Mouse (Mus musculus): ENCODE measurements at regions not wholly inside any gene's neighbourhood (a gene's known extent, or its start where the extent isn't known, plus 50 kb on each side); places are given as distances from the start of the nearest gene placed in this dataset.

DNA sequence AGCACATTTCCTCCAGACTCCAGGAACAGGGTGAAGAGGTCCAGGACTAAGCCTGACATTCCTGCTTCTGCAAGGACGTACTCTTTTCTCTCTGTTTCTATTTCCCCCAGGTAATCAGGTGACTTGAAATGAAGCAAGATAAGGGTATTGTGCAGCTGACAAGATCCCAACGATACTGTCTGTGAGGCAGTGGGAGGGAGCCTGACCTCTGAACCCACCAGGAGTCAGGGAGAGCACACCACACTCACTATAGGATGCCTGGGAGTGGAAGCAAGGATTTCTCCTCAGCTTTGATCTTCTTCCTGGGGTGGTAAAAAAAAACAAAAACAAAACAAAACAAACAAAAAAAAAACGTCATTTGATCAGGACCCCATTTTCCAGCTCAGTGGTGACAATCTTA, 141.1 kb upstream of the A230072I06Rik start:
- no peak for DNase-seq (ENCODE audit: low spot score)

DNA sequence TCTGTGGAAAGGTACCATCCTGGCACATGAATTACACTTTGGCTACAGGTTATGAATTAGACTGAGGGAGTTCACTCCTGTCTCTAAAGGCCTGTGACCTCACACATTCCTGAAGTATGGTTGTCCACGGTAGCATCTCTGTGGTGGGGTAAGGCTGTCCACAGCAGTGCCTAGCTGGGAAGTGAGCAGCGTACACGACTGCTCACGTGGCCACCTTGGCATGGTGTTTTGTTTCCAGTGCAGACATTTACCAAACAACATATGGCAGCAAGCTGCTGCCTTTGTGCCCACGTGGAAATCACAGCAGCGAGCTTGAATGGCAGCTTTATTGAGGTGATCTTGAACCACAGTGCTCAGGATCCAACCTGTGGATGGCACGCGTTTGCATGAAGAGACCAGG, 140.7 kb upstream of the A230072I06Rik start:
- no peak for DNase-seq (ENCODE audit: low spot score)

DNA sequence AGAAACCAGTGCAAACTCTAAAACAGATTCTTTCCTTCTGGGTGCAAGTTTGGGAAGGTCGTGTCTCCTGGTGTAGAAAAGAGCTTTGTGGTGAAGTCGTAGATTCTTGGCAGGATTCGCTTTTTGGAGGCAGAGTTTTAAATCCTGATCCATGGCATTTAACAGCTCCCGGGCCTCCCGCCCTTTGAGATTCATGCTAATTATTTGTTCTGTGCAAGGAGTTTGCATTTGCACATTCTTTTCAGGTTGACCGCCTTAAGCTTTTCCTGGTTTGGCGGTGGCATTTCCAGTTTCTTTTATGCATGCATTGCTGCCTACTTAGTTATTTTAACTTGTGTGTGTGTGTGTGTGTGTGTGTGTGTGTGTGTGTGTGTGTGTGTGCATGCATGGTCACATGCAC, 126.9 kb upstream of the A230072I06Rik start:
- DNase-seq (ENCODE audit: low spot score) = no peak

DNA sequence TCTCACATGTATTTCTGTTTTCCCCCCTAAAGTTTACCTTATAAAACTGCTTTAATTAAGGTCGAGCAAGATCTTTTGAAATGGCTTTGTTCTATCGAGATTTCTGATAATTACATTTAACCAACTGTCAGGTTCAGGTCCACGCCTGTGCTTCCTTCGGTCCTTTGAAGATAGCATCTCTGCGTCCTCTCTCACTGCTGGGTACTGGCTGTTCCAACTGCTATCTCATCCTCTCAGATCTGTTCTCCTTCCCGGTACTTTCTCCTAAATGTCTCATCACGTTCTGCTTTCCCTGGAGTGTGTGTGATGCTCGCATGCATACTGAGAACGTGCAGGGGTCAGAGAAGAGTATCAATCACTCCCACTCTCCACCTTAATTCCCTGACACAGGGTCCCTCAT, 125.8 kb upstream of the A230072I06Rik start:
- DNase-seq (ENCODE audit: low spot score) = no peak

DNA sequence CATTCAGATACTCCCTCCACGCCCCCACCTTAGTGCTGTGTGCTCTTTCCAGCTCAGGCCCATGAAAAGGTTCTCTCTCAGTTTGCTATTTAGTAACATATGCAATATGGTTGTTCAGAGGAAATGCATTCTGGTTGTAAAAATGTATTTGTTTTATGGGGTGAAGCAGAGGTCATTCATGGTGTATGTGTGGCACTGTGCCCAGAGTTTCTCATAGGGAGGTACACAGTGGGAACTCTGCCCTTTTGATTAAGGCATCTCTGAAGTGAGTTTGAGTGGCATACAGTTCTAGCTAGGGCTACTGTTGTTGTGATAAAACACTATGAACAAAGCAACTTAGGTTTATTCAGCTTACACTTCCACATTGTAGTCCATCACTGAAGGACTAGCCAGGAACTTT, 121.7 kb upstream of the A230072I06Rik start:
- no peak for DNase-seq (ENCODE audit: low spot score)

DNA sequence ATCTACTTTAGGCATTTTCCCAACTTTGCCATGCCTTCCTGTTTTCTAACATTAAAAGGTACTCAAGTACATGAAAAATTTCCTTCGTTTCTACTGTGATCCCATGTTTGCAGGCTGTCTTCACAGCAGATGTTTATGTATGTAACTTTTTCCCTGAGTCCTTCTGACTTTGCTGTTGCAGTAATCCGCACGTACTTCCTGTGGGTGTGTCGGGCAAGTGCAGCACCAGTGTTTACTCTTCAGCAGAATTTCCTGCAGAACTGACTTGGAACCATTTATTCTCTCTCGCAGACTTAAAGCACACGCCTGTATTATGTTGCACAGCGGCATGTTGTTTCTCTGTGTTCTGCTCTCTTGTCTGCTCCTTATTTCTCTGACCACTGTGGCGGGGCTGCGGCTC, 120.4 kb upstream of the A230072I06Rik start:
- DNase-seq (ENCODE audit: low spot score) = no peak

- DNase-seq (ENCODE audit: low spot score) = peak; percentile 42
Observed at GRCm38 (mm10) chr8:12162921-12163705, 115.5 kb upstream of the A230072I06Rik start.

GRCm38 (mm10) chr8:12165487-12166152, 113.0 kb upstream of the A230072I06Rik start:
- DNase-seq (ENCODE audit: low spot score) = peak; percentile 75

DNA sequence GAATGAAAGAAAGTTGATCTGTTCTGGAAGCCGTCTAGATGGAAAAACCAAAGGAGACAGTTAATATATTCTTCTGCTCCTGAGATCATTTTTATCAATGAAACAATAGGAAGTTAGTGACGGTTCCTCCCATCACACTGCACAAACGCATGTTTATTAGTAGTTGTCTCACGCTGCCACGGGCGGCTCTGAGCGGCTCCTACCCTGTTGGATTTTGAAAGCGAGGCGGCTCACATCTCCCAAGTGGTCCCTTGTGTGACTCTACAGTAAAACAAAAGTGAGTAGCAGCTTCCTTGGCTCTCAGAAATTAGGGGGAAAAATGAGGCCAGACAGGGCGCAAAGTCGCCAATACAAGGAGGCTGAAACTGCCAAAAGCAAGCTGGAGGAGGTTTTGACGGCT, 106.8 kb upstream of the A230072I06Rik start:
- no peak for DNase-seq (ENCODE audit: low spot score)

GRCm38 (mm10) chr8:12175496-12175895, 103.1 kb upstream of the A230072I06Rik start:
- no peak for DNase-seq (ENCODE audit: low spot score)

DNA sequence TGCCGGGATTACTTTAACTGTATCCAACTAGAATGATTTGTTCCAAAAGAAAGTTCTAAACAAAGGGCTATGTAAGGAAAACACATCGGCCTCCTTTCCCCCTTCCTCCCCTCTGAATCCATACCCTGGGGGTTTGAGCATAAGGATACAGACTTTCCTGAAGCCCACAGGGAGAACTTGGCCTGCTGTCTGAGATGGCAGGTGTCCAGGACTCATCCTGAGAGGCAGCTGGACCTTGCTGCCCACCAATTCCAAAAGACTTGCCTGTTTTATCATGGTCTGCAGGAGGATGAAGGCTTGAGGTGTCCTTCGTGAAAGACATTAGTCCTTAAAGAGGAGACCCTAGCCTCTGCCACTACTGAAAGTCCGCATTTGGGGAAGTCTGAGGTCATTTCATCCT, 94.0 kb upstream of the A230072I06Rik start:
- DNase-seq (ENCODE audit: low spot score) = no peak

DNA sequence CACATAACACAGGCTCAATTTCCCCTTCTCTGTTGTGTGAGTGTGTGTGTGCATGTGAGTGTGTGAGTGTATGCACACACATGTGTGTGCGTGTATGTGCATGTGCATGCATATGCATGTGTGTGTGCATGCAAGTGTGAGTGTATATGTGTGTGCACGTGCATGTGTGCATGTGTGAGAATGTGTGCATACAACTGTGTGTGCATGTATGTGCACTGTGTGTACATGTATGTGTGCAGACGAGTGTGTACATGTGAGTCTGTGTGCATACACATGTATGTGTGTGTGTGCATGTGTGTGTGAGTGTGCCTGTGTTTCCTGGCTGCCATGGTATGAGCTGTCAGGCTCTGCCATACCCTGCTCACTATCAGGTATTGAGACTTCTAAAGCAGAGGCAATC, 91.3 kb upstream of the A230072I06Rik start:
- no peak for DNase-seq (ENCODE audit: low spot score)

DNA sequence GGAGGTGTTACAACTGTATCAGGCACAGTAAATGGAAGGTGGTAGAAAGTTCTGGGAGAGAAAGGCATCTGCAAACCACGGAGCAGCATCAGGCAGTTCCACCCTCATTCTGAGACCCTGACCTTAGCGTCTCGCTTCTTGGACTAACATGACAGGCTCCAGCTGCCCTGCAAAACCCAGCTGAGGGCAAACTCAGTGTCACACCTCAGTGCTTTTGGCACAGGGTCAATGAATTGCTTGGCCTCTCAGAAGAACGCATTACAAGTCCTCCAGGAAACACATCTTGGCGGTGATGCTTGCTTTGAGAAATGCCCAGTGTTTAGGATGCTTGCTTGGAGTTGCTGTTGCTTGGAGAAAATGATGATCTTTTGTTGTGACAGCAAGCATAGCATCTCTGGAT, 90.2 kb upstream of the A230072I06Rik start:
- no peak for DNase-seq (ENCODE audit: low spot score)

DNA sequence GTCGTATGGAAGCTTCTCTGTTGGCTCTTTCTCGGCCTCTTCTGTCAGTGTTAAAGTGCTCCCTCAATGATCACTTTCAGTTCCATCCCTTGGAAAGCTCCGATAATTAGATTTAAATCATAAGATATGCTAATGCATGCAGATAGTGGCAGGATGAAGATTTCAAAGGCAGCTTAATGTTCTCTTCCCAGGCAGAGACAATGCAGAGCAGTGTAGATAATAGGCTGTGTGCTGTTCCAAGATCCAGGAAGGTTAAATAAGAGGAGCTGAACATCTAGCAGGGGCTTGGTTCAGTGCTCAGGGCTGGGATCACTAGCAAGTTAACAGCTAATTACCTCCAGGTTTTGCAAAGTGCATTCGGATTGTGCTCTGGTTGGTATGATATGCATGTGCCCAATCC, 89.7 kb upstream of the A230072I06Rik start:
- no peak for DNase-seq (ENCODE audit: low spot score)

- peak; percentile 74 for DNase-seq (ENCODE audit: low spot score)
Observed at GRCm38 (mm10) chr8:12192006-12192405, 86.6 kb upstream of the A230072I06Rik start.

DNA sequence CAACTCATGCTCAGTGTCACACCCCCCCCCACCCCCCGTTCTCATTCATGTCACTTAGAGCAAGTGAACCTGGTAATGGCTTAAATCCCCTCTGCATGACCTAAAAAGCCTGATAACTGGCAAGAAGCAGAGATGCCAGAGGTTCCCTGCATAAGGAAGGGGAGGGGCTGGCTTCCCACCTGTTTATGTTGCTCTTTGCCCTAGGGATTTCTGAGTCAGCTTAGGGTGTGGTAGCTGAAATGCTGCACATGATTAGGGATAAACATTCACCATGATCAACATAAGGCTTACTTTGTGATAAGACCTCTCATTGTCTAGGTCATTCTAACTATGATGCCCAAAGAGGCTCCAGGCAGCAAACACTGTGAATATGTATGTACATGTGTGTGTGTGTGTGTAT, 72.7 kb upstream of the A230072I06Rik start:
- no peak for DNase-seq (ENCODE audit: low spot score)

GRCm38 (mm10) chr8:12207412-12207811, 71.2 kb upstream of the A230072I06Rik start:
- no peak for DNase-seq (ENCODE audit: low spot score)

- DNase-seq (ENCODE audit: low spot score) = no peak
Observed at GRCm38 (mm10) chr8:12213774-12214173, 64.8 kb upstream of the A230072I06Rik start.

GRCm38 (mm10) chr8:12214205-12215019, 64.2 kb upstream of the A230072I06Rik start:
- no peak for DNase-seq (ENCODE audit: low spot score)

- DNase-seq (ENCODE audit: low spot score) = no peak
Observed at GRCm38 (mm10) chr8:12221506-12221905, 57.1 kb upstream of the A230072I06Rik start.

GRCm38 (mm10) chr8:12223376-12223775, 55.2 kb upstream of the A230072I06Rik start:
- no peak for DNase-seq (ENCODE audit: low spot score)
